Mouse (Mus musculus): ENCODE data around the gene Mapk10.

Mapk10 gene

GRCm38 (mm10) chr5:103211101-103211848, at the start of gene Mapk10:
TSS of gene Mapk10 (minus strand) at chr5:103211334.
- DNase-seq, result no peak

GRCm38 (mm10) chr5:103256144-103256543, 45.0 kb upstream of the Mapk10 start:
- DNase-seq, result no peak

- DNase-seq, result no peak
Observed at GRCm38 (mm10) chr5:103242430-103242829, 31.3 kb upstream of the Mapk10 start.

GRCm38 (mm10) chr5:103231822-103232221, 20.7 kb upstream of the Mapk10 start:
- DNase-seq, result no peak

- DNase-seq, result no peak
Observed at GRCm38 (mm10) chr5:103230334-103230733, 19.2 kb upstream of the Mapk10 start.

- no peak for DNase-seq
Observed at GRCm38 (mm10) chr5:103229321-103229720, 18.2 kb upstream of the Mapk10 start.

GRCm38 (mm10) chr5:103221997-103222396, 10.9 kb upstream of the Mapk10 start:
- DNase-seq, result no peak

GRCm38 (mm10) chr5:103210644-103211043, 490 bp downstream of the Mapk10 start:
- DNase-seq, result no peak

GRCm38 (mm10) chr5:103210018-103210417, 1.1 kb downstream of the Mapk10 start:
- DNase-seq, result no peak

- no peak for DNase-seq
Observed at GRCm38 (mm10) chr5:103209486-103209885, 1.6 kb downstream of the Mapk10 start.

GRCm38 (mm10) chr5:103208869-103209268, 2.3 kb downstream of the Mapk10 start:
- DNase-seq, result no peak

GRCm38 (mm10) chr5:103208021-103208511, 3.1 kb downstream of the Mapk10 start:
- DNase-seq, result no peak

GRCm38 (mm10) chr5:103197796-103198325, 13.3 kb downstream of the Mapk10 start:
- DNase-seq, result no peak

GRCm38 (mm10) chr5:103194549-103194948, 16.6 kb downstream of the Mapk10 start:
- no peak for DNase-seq

- DNase-seq, result no peak
Observed at GRCm38 (mm10) chr5:103193700-103194099, 17.4 kb downstream of the Mapk10 start.

GRCm38 (mm10) chr5:103191577-103191976, 19.6 kb downstream of the Mapk10 start:
- no peak for DNase-seq

- DNase-seq, result no peak
Observed at GRCm38 (mm10) chr5:103184256-103184655, 26.9 kb downstream of the Mapk10 start.

- DNase-seq, result no peak
Observed at GRCm38 (mm10) chr5:103181622-103182021, 29.5 kb downstream of the Mapk10 start.

GRCm38 (mm10) chr5:103177010-103177409, 34.1 kb downstream of the Mapk10 start:
- DNase-seq, result no peak

GRCm38 (mm10) chr5:103175989-103176388, 35.1 kb downstream of the Mapk10 start:
- no peak for DNase-seq

GRCm38 (mm10) chr5:103174607-103175006, 36.5 kb downstream of the Mapk10 start:
- no peak for DNase-seq

GRCm38 (mm10) chr5:103171207-103171606, 39.9 kb downstream of the Mapk10 start:
- no peak for DNase-seq

- no peak for DNase-seq
Observed at GRCm38 (mm10) chr5:103167371-103167770, 43.8 kb downstream of the Mapk10 start.

- no peak for DNase-seq
Observed at GRCm38 (mm10) chr5:103166755-103167154, 44.4 kb downstream of the Mapk10 start.

GRCm38 (mm10) chr5:103164022-103164421, 47.1 kb downstream of the Mapk10 start:
- DNase-seq, result no peak
